Mouse (Mus musculus): Measurements from ENCODE around the gene Zfp423. TPM values are rescaled to one million over a fixed set of nuclear protein-coding genes. Genes with fewer than 3 reads are reported as not detected.
"Not testable (repeated sequence)": the region's sequence is repeated elsewhere in the genome, so short reads cannot be mapped to it uniquely, and the experiment has no call there.

Zfp423 gene
- total RNA-seq, 2 experiments from 2014 or later = 6.1 to 6.7 TPM

DNA sequence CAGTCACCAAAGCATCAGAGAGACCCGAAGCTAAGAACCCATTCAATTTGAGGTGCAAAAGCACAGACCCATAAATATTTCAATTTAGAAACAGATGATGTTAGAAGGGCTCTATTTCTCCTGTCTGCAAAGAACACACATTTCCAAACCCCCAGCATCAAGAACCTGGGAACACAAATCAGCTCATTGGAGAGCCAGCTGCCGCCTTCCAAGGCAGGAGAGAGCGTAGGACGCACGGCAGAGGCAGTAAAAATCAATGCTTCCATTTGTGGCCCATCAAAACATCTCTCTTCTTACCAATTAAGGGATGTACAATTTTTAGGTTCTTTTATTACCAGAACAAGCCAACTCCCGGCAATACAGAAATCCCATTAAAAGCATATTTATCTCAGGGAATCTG, 98.5 kb downstream of the Zfp423 start:
- no peak for DNase-seq (ENCODE audit: low spot score)
- intact Hi-C loops (cut with DNase I) = no loop called here

DNA sequence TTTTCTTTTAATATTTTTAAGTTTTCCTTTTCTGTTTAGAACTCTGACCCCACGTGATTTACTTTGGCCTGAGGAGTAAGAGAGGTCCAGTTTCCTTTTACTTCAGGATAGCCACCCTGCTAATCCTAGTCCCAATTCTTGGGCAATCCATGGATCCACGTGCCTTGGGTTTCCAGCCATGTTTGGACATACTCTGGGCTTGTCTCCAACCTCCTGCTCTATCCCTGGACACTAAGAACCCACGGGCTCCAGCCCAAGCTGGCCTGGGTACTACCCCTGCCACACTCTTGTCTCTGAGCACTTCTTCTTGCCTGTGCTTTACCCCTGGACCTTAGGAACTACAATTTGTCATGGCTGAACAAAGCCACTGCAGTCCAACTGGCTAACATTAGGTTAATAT, 107.5 kb downstream of the Zfp423 start:
- intact Hi-C loops (cut with DNase I) = no loop called here
- DNase-seq (ENCODE audit: low spot score) = no peak

GRCm38 (mm10) chr8:87851380-87851779, 108.0 kb downstream of the Zfp423 start:
- intact Hi-C loops (cut with DNase I) = no loop called here
- DNase-seq (ENCODE audit: low spot score) = no peak

DNA sequence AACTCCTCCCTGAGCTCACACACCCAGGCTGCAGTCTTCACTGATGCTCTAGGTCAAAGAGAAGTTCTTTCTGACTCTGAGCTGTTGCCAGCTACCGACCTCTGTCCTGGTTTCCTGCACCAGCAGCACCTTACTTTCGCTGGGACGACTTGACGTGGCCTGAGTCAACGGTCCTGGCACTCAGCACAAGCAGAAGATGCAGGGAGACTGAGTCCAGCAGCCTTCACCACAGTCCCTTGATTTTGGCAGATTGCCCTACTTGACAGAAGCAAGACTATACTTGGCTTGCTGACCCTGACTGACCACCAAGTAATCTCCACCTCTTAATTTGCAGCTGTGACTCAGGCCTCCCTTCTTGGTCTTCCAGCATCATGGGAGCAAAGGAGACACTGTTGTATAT, 110.6 kb downstream of the Zfp423 start:
- intact Hi-C loops (cut with DNase I) = no loop called here
- DNase-seq (ENCODE audit: low spot score) = no peak

DNA sequence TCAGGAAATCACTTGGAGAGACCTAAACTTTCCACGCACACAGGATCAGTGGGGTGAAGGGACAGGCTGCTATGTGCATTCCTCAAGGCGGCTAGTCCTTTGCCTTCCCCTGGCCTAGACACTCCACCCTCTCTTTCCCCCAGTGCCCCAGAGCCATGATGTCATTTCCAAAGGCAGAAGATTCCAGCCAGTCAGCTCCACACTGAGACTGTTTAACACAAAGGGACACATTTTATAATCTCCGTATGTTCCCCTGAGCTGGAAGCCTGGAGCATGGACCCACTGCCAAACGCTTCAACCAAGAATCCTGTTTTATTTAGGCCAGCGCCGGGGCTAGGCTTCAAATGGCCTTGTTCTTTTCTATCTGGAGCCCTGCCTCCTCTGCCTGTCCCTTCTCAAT, 111.6 kb downstream of the Zfp423 start:
- DNase-seq (ENCODE audit: low spot score) = peak; percentile 21
- intact Hi-C loops (cut with DNase I) = no loop called here

DNA sequence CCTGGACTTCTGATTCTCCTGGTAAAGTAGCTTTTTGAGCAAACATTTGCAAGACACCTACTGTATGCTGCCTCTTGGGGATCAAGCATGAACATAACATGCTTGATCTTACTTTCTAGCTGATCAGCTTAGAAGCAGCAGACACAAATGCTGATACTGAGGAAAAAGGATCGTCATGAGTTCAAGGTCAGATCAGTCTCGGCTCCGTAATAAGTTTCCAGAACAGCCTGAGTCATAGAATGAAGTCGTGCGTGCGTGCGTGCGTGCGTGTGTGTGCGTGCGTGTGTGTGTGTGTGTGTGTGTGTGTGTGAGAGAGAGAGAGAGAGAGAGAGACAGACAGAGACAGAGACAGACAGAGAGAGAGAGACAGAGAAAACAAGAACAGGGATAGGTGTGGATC, 117.3 kb downstream of the Zfp423 start:
- DNase-seq (ENCODE audit: low spot score); intact Hi-C loops (cut with DNase I): not testable (repeated sequence)

DNA sequence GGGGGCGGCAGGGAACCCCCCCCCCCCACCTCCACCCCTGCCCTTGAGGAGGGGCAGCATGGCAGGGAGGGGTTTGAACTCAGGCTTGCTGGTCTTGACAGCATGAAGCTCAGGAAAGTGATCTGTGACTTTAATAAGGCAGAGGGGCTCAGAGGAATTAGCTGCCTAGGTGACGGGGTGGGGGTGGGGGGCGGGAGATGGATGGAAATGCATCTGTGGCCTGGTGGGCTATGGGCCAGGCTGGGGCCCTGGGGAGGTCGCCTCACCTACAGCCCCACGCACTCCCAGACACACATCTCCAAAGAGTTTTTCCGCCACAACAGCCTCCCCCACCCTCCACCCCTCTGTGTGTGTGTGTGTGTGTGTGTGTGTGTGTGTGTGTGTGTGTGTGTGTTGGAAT, 122.1 kb downstream of the Zfp423 start:
- intact Hi-C loops (cut with DNase I) = no loop called here
- DNase-seq (ENCODE audit: low spot score) = no peak

GRCm38 (mm10) chr8:87836866-87837265, 122.5 kb downstream of the Zfp423 start:
- intact Hi-C loops (cut with DNase I) = no loop called here
- DNase-seq (ENCODE audit: low spot score) = peak; percentile 53

DNA sequence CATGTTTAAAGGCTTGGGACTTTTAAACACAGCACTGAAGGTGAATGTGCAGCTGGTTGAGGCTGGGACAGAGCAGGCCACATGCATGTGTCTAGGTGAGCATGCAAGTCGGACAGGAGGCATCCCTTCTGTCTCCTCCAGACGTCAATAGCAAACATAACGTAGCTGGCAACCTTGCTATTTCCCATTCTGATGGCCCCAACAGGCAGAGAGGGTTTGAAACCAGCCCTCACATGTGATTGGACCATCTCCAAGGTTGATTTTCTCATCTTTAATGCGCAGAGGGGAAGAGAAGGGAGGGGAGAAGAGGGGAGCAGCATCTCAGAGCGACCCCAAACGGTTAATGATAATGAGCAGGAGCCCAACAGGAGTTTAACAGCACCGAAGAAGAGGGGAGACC, 123.5 kb downstream of the Zfp423 start:
- DNase-seq (ENCODE audit: low spot score) = no peak
- intact Hi-C loops (cut with DNase I) = no loop called here

DNA sequence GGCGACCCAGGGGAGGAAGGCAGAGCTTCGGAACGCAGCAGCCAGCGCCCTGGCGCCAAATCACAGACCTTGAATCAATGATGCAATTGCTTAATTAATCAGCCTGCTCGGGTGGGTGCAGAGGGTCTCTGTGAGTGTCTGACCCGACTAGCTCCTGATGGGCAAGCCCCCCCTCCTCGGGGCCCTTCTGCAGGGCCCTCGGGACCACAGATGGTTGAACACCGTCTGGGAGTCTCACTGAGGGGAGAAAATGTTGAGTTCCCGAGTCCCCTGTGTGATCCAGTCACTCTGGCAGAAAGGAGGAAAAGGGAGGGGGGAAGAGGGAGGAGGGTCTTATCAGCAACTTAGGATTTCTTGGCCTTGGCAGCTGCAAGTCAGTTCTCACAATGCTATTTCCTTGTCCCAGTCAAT, 124.0 kb downstream of the Zfp423 start:
- intact Hi-C loops (cut with DNase I) = no loop called here
- peak; percentile 40 for DNase-seq (ENCODE audit: low spot score)

- intact Hi-C loops (cut with DNase I) = no loop called here
Observed at GRCm38 (mm10) chr8:87834656-87835055, 124.7 kb downstream of the Zfp423 start.

GRCm38 (mm10) chr8:87833841-87834620, 125.4 kb downstream of the Zfp423 start:
- no peak for DNase-seq (ENCODE audit: low spot score)
- intact Hi-C loops (cut with DNase I) = no loop called here

More at GRCm38 (mm10) chr8:87834656-87835055, 124.7 kb downstream of the Zfp423 start:
- DNase-seq (ENCODE audit: low spot score) = no peak

- intact Hi-C loops (cut with DNase I) = no loop called here
- DNase-seq (ENCODE audit: low spot score) = no peak
Observed at GRCm38 (mm10) chr8:87833339-87833738, 126.1 kb downstream of the Zfp423 start.

GRCm38 (mm10) chr8:87832381-87833325, 126.7 kb downstream of the Zfp423 start:
- intact Hi-C loops (cut with DNase I) = no loop called here
- no peak for DNase-seq (ENCODE audit: low spot score)

- no peak for DNase-seq (ENCODE audit: low spot score)
- intact Hi-C loops (cut with DNase I) = no loop called here
Observed at GRCm38 (mm10) chr8:87831567-87831966, 127.8 kb downstream of the Zfp423 start.

GRCm38 (mm10) chr8:87831116-87831515, 128.3 kb downstream of the Zfp423 start:
- intact Hi-C loops (cut with DNase I) = no loop called here
- no peak for DNase-seq (ENCODE audit: low spot score)

- intact Hi-C loops (cut with DNase I) = no loop called here
- no peak for DNase-seq (ENCODE audit: low spot score)
Observed at GRCm38 (mm10) chr8:87830200-87830599, 129.2 kb downstream of the Zfp423 start.

DNA sequence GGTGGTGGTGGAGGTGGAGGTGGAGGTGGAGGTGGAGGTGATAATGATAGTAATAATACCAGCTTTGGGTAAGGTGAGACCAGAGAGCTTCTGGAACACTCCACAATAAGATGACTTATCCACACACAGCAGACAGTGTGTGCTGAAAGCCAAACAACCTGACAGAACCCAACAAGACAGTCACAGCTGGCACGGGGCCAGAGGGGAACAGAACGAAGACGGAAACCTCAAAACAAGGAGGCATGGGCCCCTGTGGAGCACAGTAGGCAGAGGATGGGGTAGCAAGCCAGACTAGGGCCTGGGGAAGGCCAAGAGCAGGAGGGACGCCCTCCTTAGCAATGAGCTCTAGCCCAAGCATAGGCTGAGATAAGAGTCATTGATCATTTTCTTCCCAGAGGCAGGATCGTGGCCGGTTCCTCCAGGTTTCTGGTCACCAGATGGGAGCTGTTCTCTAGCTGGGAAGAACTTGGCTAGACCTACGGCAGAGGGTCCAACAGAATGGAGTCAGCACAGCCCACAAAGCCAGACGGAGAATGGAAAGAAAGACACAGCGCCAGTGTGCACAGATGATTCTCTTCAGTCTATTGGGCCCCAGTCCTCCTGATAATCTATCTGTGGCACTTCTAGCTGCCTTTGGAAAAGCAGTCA, 133.3 kb downstream of the Zfp423 start:
- intact Hi-C loops (cut with DNase I) = no loop called here
- DNase-seq (ENCODE audit: low spot score) = no peak

GRCm38 (mm10) chr8:87823172-87823571, 136.2 kb downstream of the Zfp423 start:
- no peak for DNase-seq (ENCODE audit: low spot score)
- intact Hi-C loops (cut with DNase I) = no loop called here

- intact Hi-C loops (cut with DNase I) = no loop called here
Observed at GRCm38 (mm10) chr8:87822690-87823089, 136.7 kb downstream of the Zfp423 start.

More at GRCm38 (mm10) chr8:87822690-87823089, 136.7 kb downstream of the Zfp423 start:
- no peak for DNase-seq (ENCODE audit: low spot score)

All from heart, postnatal 25 days (tissue).